Mouse (Mus musculus): Measurements from ENCODE around the gene Zfp27. TPM values are rescaled to one million over a fixed set of nuclear protein-coding genes. Genes with fewer than 3 reads are reported as not detected.
A peak's percentile ranks its signal among the peaks of the same experiment; 100 is the strongest.

Gene Zfp27
- 0.69 and 0.81 TPM in 2 replicates for polyA plus RNA-seq (2012; rRNA removed)

DNA sequence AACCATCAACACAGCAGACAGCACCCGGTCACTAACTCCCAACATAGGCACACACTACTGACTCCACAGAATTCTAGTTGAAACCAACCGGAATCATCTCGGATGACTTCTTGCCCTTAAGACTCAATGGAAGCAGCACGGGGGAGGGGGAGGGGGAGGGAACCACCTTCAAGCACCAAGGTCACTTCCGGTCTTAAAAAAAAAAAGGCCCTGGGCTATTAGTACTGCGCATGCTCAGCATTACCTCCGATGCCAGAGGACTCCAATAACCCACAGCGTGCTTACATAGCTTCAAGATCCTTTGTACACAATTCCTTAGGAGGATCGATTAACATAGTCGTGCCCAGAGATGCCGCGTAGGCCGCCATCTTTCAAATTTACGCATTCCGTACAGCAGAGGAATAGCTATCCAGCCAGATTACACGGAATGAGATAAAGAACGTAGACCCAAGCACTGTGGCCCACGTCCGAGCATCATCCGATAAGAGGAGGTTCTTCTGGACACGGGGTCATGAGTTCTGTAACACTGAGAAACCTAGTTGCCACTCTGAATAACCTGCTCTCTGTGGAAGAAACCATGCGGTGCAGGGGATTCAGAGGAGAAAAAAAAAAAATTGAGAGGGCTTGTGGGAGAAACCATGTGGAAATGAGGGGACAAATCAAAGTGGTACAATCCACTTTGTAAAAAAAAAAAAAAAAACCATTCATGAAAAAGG, at the start of gene Zfp27:
Zfp27 (minus strand) TSS at position 607 of the 716 bp plus-strand sequence.
- Histone ChIP-seq H3K36me3 (ENCODE audit: control insufficient read depth, insufficient read depth, low read length) (peaks cover 7% of the 10 kb centered on the region; the same call in 1 of the 2 replicates), H3K27me3 (ENCODE audit: control insufficient read depth, insufficient read depth, low read length) (no peaks in the 10 kb centered on the region), H3K27ac (ENCODE audit: insufficient read depth, low read depth, low read length) (peak within 1 kb of the TSS; percentile 89), H3K4me3 (ENCODE audit: low read depth, low read length) (peak within 1 kb of the TSS; percentile 73), H3K4me1 (ENCODE audit: control insufficient read depth, insufficient read depth, insufficient read length, low read length) (peaks cover 2% of the 10 kb centered on the region; the same call in 1 of the 2 replicates)
- TF ChIP-seq CTCF (IDR thresholded peaks at IDR 0.05; ENCODE audit: extremely low read depth, insufficient read length, insufficient replicate concordance, low read depth, low read length) (no peak), POLR2A (IDR thresholded peaks at IDR 0.05; ENCODE audit: low read depth, low read length) (no peak)
- WGBS: under 1% methylated on average over 22 of the region's 22 CpGs

DNA sequence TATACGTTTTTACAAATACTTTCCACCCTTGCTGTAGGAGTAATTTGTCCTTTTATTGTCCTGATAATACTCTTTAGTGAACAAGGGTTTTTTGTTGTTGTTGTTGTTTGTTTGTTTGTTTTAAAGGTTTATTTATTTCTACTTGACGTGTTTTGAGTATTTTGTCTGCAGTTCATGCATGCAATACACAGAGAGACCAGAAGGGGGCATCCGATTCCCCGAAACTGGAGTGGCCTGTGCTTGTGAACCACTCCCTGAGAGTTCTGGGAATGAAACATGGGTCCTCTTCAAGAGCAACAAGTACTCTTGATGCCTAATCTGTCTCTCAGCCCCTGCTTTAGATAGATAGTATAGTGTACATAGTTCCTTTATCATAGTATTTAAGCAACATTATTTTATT, 48.4 kb upstream of the Zfp27 start:
- Histone ChIP-seq H3K4me3 (ENCODE audit: low read depth, low read length) (no peak overlapping the region), H3K4me1 (ENCODE audit: control insufficient read depth, insufficient read depth, insufficient read length, low read length) (no peaks in the 10 kb centered on the region), H3K27ac (ENCODE audit: insufficient read depth, low read depth, low read length) (no peak overlapping the region), H3K36me3 (ENCODE audit: control insufficient read depth, insufficient read depth, low read length) (no peaks in the 10 kb centered on the region; the same call in 1 of the 2 replicates), H3K27me3 (ENCODE audit: control insufficient read depth, insufficient read depth, low read length) (no peaks in the 10 kb centered on the region)
- 14% methylated on average over 4 of the region's 4 CpGs for WGBS
- TF ChIP-seq CTCF (IDR thresholded peaks at IDR 0.05; ENCODE audit: extremely low read depth, insufficient read length, insufficient replicate concordance, low read depth, low read length) (peak; percentile 71; the same call in 1 of the 2 replicates), POLR2A (IDR thresholded peaks at IDR 0.05; ENCODE audit: low read depth, low read length) (no peak)

DNA sequence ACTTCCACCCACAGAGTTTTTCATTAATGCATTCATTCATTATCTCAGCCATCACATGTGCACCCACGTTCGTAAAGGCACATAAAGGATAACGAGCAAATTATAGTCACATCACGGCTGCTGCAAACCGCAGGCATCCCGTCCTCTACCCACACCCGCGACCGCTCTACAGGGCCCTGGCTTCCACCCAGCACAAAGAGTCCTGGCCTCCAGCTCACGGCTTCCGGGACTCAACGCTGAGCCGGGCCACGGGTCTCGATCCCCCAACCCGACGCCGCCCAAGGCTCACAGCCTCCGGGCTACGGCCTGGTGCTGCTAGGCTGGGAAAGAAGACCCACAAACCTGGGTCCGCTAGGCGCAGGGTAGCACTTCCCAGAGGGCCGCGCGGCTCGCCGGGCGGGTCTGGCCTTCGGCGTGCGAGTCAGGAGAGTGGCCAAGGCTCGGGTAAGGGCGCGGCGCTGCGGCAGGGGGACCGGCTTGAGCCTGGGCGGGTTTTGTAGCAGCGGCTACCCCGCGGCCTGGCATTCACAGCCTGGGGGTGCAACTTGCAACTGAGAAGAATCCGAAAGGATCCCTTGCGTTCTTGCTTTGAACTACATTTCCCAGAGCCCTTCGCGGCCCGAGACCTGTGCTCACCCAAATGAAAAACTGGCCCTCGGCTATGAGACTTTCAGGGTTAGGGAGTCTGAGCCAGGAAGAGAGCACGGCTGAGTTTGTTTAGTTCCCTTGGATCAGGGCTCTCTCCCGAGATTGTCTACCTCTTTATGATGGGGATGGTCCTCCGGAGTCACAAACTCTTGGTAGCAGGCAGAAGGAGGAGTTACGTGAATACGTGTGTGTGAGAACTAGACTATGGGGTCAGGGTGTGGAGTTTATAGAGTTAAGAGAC, 47.4 kb upstream of the Zfp27 start, which contains the start of gene Zfp74:
Zfp74 (minus strand) TSS at position 577 of the 889 bp plus-strand sequence.
- WGBS: under 1% methylated on average over 52 of the region's 52 CpGs
- peak within 1 kb of the TSS; percentile 78 for H3K4me3 ChIP-seq (ENCODE audit: low read depth, low read length)
- peak within 1 kb of the TSS; percentile 56 for H3K27ac ChIP-seq (ENCODE audit: insufficient read depth, low read depth, low read length)
- no peaks in the 10 kb centered on the region for H3K4me1 ChIP-seq (ENCODE audit: control insufficient read depth, insufficient read depth, insufficient read length, low read length)
- H3K27me3 ChIP-seq (ENCODE audit: control insufficient read depth, insufficient read depth, low read length): no peaks in the 10 kb centered on the region
- no peaks in the 10 kb centered on the region; the same call in 1 of the 2 replicates for H3K36me3 ChIP-seq (ENCODE audit: control insufficient read depth, insufficient read depth, low read length)
- TF ChIP-seq CTCF (IDR thresholded peaks at IDR 0.05; ENCODE audit: extremely low read depth, insufficient read length, insufficient replicate concordance, low read depth, low read length) (no peak), POLR2A (IDR thresholded peaks at IDR 0.05; ENCODE audit: low read depth, low read length) (no peak)

DNA sequence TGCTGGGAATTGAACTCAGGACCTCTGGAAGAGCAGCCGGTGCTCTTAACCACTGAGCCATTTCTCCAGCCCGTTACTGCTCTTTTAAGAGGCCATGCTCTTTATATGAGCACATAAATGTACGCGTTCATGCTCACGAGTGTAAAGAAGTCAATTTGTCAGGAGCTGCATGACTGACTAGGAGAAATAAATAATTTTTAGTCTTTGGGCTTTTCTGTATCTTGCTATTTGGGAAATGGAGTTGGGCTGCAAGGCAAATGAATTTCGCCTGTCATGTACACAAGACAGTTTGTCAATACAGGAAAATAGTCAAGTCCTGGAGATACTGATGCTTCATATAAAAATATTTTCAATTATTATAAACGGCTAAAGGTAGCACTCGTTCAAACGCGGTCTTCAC, 46.7 kb upstream of the Zfp27 start:
- no peak overlapping the region for H3K27ac ChIP-seq (ENCODE audit: insufficient read depth, low read depth, low read length)
- TF ChIP-seq POLR2A (IDR thresholded peaks at IDR 0.05; ENCODE audit: low read depth, low read length): no peak
- TF ChIP-seq CTCF (IDR thresholded peaks at IDR 0.05; ENCODE audit: extremely low read depth, insufficient read length, insufficient replicate concordance, low read depth, low read length): no peak
- H3K4me3 ChIP-seq (ENCODE audit: low read depth, low read length): 0 out of 2 replicates have a peak overlapping the region, but pooled peaks have one; percentile 78
- WGBS: 35% methylated on average over 10 of the region's 10 CpGs
- H3K36me3 ChIP-seq (ENCODE audit: control insufficient read depth, insufficient read depth, low read length): no peaks in the 10 kb centered on the region; the same call in 1 of the 2 replicates
- H3K27me3 ChIP-seq (ENCODE audit: control insufficient read depth, insufficient read depth, low read length): no peaks in the 10 kb centered on the region
- no peaks in the 10 kb centered on the region for H3K4me1 ChIP-seq (ENCODE audit: control insufficient read depth, insufficient read depth, insufficient read length, low read length)

DNA sequence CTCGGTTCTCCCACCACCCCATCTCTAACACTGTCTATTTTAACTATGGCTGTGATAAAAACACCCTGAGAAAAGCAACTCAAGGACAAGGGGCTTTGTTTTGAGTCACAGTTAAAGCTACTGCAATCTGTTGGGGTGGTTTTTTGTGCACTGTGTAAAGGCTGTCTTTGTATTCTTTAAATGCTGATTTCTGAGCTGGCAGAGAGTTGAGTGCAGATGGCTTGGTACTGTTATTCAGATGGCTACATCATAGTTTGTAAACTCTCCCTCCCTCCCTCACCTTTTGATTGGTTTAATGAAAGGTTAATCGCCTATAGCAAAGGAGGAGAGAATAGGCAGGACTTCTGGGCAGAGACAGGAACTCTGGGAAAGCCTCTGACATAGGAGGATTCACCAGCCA, 37.8 kb upstream of the Zfp27 start:
- WGBS: 77% methylated on average over 2 of the region's 2 CpGs
- Histone ChIP-seq H3K4me3 (ENCODE audit: low read depth, low read length) (no peak overlapping the region), H3K4me1 (ENCODE audit: control insufficient read depth, insufficient read depth, insufficient read length, low read length) (no peaks in the 10 kb centered on the region), H3K27ac (ENCODE audit: insufficient read depth, low read depth, low read length) (no peak overlapping the region), H3K36me3 (ENCODE audit: control insufficient read depth, insufficient read depth, low read length) (no peaks in the 10 kb centered on the region), H3K27me3 (ENCODE audit: control insufficient read depth, insufficient read depth, low read length) (no peaks in the 10 kb centered on the region)
- TF ChIP-seq CTCF (IDR thresholded peaks at IDR 0.05; ENCODE audit: extremely low read depth, insufficient read length, insufficient replicate concordance, low read depth, low read length) (no peak), POLR2A (IDR thresholded peaks at IDR 0.05; ENCODE audit: low read depth, low read length) (no peak)

DNA sequence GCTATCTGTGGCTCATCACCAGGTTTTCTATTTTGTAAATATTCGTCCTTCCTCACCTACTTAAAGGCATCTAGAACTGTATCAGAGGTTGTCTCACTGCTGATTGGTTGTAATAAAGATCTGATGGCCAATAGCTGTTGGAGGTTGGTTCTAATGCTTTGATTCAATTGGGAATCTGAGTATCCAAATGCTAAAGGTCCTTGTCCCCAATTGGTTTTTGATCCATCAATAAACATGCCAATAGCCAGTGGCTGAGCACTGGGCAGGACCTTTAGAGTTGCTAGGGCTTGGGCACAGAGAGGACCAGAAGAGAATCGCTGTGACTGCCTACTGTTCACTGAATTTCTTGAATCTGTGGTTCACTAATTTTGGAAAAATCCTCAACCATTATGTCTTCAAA, 37.3 kb upstream of the Zfp27 start:
- no peaks in the 10 kb centered on the region for H3K36me3 ChIP-seq (ENCODE audit: control insufficient read depth, insufficient read depth, low read length)
- H3K4me3 ChIP-seq (ENCODE audit: low read depth, low read length): no peak overlapping the region
- H3K4me1 ChIP-seq (ENCODE audit: control insufficient read depth, insufficient read depth, insufficient read length, low read length): no peaks in the 10 kb centered on the region
- no peak overlapping the region for H3K27ac ChIP-seq (ENCODE audit: insufficient read depth, low read depth, low read length)
- no peaks in the 10 kb centered on the region for H3K27me3 ChIP-seq (ENCODE audit: control insufficient read depth, insufficient read depth, low read length)
- TF ChIP-seq POLR2A (IDR thresholded peaks at IDR 0.05; ENCODE audit: low read depth, low read length): no peak
- no peak for TF ChIP-seq CTCF (IDR thresholded peaks at IDR 0.05; ENCODE audit: extremely low read depth, insufficient read length, insufficient replicate concordance, low read depth, low read length)
- WGBS: 81% methylated on average over 2 of the region's 2 CpGs

DNA sequence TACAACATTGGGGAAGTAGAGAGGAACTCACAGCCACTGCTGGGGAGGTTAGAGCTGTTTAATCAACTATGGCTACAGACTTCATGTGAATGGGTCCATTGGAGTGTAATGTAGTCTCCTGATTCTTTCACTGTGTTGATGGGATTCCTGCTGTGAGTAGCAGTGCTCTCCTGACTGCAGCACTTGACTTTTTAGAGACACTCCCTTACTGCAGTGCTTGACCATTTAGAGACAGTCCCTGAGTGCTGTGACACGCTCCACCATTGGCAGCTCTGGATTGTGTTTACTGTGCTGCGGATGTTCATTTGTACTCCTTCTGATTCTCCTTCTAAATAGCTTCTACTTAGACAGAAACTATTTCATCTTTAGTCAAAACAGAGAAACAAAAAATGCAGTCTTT, 36.4 kb upstream of the Zfp27 start:
- WGBS: 69% methylated on average over 2 of the region's 2 CpGs
- Histone ChIP-seq H3K27ac (ENCODE audit: insufficient read depth, low read depth, low read length) (no peak overlapping the region), H3K4me1 (ENCODE audit: control insufficient read depth, insufficient read depth, insufficient read length, low read length) (no peaks in the 10 kb centered on the region), H3K27me3 (ENCODE audit: control insufficient read depth, insufficient read depth, low read length) (no peaks in the 10 kb centered on the region), H3K36me3 (ENCODE audit: control insufficient read depth, insufficient read depth, low read length) (no peaks in the 10 kb centered on the region), H3K4me3 (ENCODE audit: low read depth, low read length) (no peak overlapping the region)
- TF ChIP-seq POLR2A (IDR thresholded peaks at IDR 0.05; ENCODE audit: low read depth, low read length) (no peak), CTCF (IDR thresholded peaks at IDR 0.05; ENCODE audit: extremely low read depth, insufficient read length, insufficient replicate concordance, low read depth, low read length) (no peak)

Measured in small intestine, adult 2 months (tissue).